In genomic region chr4:102290052-102290734, GRCm38 (mm10) we compare ENCODE assay signal across 23 mouse cellular contexts.
A peak's percentile ranks its signal among the peaks of the same experiment; 100 is the strongest.
DNase-seq lines count a peak whose midpoint lies in the region; ATAC-seq and TF ChIP-seq lines count a peak whose summit lies in the region.
"Had no signal": no experiment of that assay in that cellular context is flagged by ENCODE, and none has a peak within 500 bp of the region (broad histone marks: within the 10 kb centered on the region; RNA-seq: fewer than 3 reads in every experiment).

No protein-coding gene starts in this region.

- H3K4me1 ChIP-seq in CH12.LX (ENCODE audit: control insufficient read depth in 1 of 2, insufficient read depth in 2 of 2) = peaks cover 2 to 10% of the 10 kb centered on the region in 2 experiments; a peak in 3 of 4 replicates
- H3K4me1 ChIP-seq: intestine, embryonic 15.5 days; limb, embryonic 12.5 days; lung, embryonic 15.5 days had no signal

- in situ Hi-C loops in CH12.LX (cut with MboI; ENCODE audit: low pct_ligation_motif_present, low pct_unique_long_range_greater_than_20kb, low sequenced_read_pairs) = no loop called here

- H3K27ac ChIP-seq in CH12.LX (ENCODE audit: insufficient read depth, low read depth) = no peak overlapping the region
- H3K27ac ChIP-seq: hindbrain, embryonic 14.5 days; intestine, embryonic 15.5 days; limb, embryonic 12.5 days; liver, embryonic 14.5 days; lung, embryonic 15.5 days had no signal

- H3K79me2 ChIP-seq in CH12.LX (replicated peaks; ENCODE audit: control insufficient read depth, extremely low read depth, insufficient read depth, poor library complexity, severe bottlenecking) = no peaks in the 10 kb centered on the region

- H3K9ac ChIP-seq in CH12.LX (ENCODE audit: insufficient read depth, low read depth) = peak overlapping the region; percentile 37
- H3K9ac ChIP-seq: hindbrain, embryonic 14.5 days; intestine, embryonic 15.5 days; limb, embryonic 12.5 days; liver, embryonic 14.5 days; lung, embryonic 15.5 days had no signal

- no peaks in the 10 kb centered on the region for H3K27me3 ChIP-seq in CH12.LX (replicated peaks)
- H3K27me3 ChIP-seq: intestine, embryonic 15.5 days; limb, embryonic 12.5 days; lung, embryonic 15.5 days had no signal

- peak overlapping the region; percentile 74 for H3K4me2 ChIP-seq in CH12.LX (ENCODE audit: insufficient read depth, low read depth, poor library complexity, severe bottlenecking)
- H3K4me2 ChIP-seq: heart, embryonic 11.5 days; hindbrain, embryonic 14.5 days; intestine, embryonic 15.5 days; limb, embryonic 12.5 days; lung, embryonic 15.5 days; midbrain, embryonic 11.5 days had no signal

- H3K36me3 ChIP-seq in CH12.LX (replicated peaks in 1 of 2; ENCODE audit: control insufficient read depth in 1 of 2, insufficient read depth in 1 of 2, low read length in 1 of 2) = no peaks in the 10 kb centered on the region
- H3K36me3 ChIP-seq: intestine, embryonic 15.5 days; limb, embryonic 12.5 days; lung, embryonic 15.5 days had no signal

- TF ChIP-seq CTCF in CH12.LX (conservative IDR thresholded peaks at IDR 0.05 in 1 of 2, IDR thresholded peaks at IDR 0.05 in 1 of 2; ENCODE audit: low read depth in 2 of 2, low read length in 2 of 2) = no peak

- H3K9me3 ChIP-seq in CH12.LX (replicated peaks; ENCODE audit: low read length) = no peaks in the 10 kb centered on the region
- H3K9me3 ChIP-seq: intestine, embryonic 15.5 days; limb, embryonic 12.5 days; lung, embryonic 15.5 days had no signal

- intact Hi-C loops in left cerebral cortex, postnatal 25 days (cut with DNase I) = no loop called here

- dilution Hi-C loops in CH12.LX (cut with MboI; ENCODE audit: extremely low pct_ligation_motif_present, extremely low pct_unique_long_range_greater_than_20kb, low sequenced_read_pairs) = no loop called here

- TF ChIP-seq RAD21 in CH12.LX (IDR thresholded peaks at IDR 0.05; ENCODE audit: low read depth, low read length) = no peak

- H3K4me3 ChIP-seq in CH12.LX (replicated peaks in 1 of 3; ENCODE audit: low read depth in 2 of 3, low read length in 2 of 3, poor library complexity in 1 of 3) = no peak overlapping the region
- H3K4me3 ChIP-seq: erythroblast, embryonic 14.5 days; intestine, embryonic 15.5 days; limb, embryonic 12.5 days; lung, embryonic 15.5 days had no signal

- ATAC-seq in hematopoietic stem cell, adult 5-6 weeks (replicated peaks in 1 of 2; ENCODE audit: insufficient read depth in 1 of 2, low FRiP score in 2 of 2, low TSS enrichment in 1 of 2, low read depth in 1 of 2, poor library complexity in 2 of 2, severe bottlenecking in 2 of 2) = peak; percentile 87 to 96
- no peak for ATAC-seq in erythroblast, adult 5-6 weeks (replicated peaks; ENCODE audit: low FRiP score, poor library complexity, severe bottlenecking)
- ATAC-seq: forebrain, embryonic 14.5 days; intestine, embryonic 15.5 days had no signal

- no peak for TF ChIP-seq EP300 in CH12.LX (IDR thresholded peaks at IDR 0.05; ENCODE audit: low read length)

- no peak for TF ChIP-seq POLR2A in CH12.LX (IDR thresholded peaks at IDR 0.05; ENCODE audit: low read depth, low read length)

- DNase-seq in cerebellum, adult 11 months = peak; percentile 19
- DNase-seq in cerebellum, postnatal 10 days = no peak
- DNase-seq in CH12.LX (ENCODE audit: extremely low read depth) = peak; percentile 7
- peak; percentile 34 for DNase-seq in cerebellum, adult 8-10 months
- no peak for DNase-seq in spleen, postnatal 4 days (ENCODE audit: low spot score in 2 of 2)
- DNase-seq in left cerebral cortex, postnatal 25 days (ENCODE audit: low spot score in 2 of 2) = no peak
- DNase-seq: adrenal gland, adult 2 months; kidney, adult 9 months; kidney, postnatal 36 days; lung, postnatal 4 days; right cerebral cortex, adult 18-20 months; thymus, postnatal 36 days had no signal

TF ChIP-seq in CH12.LX, 34 proteins besides CTCF, POLR2A, EP300 and RAD21:
- TF ChIP-seq JUND (conservative IDR thresholded peaks at IDR 0.05; ENCODE audit: low read depth, low read length) (no peak), E2F4 (IDR thresholded peaks at IDR 0.05; ENCODE audit: insufficient replicate concordance, low read depth, low read length) (no peak), UBTF (IDR thresholded peaks at IDR 0.05; ENCODE audit: low read depth, low read length) (no peak), CHD1 (IDR thresholded peaks at IDR 0.05; ENCODE audit: low read depth, low read length) (no peak), ZKSCAN1 (IDR thresholded peaks at IDR 0.05; ENCODE audit: borderline replicate concordance, low read depth, low read length) (no peak)

Comparison
In these comparisons a context has a peak if more than half of its experiments do, and no peak if none do; other contexts are left out.
1. DNase-seq: peak in cerebellum, adult 11 months (single experiment), CH12.LX (single experiment) and cerebellum, adult 8-10 months (single experiment); none in cerebellum, postnatal 10 days (0 of 2), spleen, postnatal 4 days (0 of 2) and left cerebral cortex, postnatal 25 days (0 of 2).